Mouse (Mus musculus): ENCODE measurements at regions not wholly inside any gene's neighbourhood (a gene's known extent, or its start where the extent isn't known, plus 50 kb on each side); places are given as distances from the start of the nearest gene placed in this dataset.

GRCm38 (mm10) chr2:22105150-22105549, 122.2 kb upstream of the Myo3a start:
- no peak overlapping the region for H3K4me2 ChIP-seq (replicated peaks)
- no peaks in the 10 kb centered on the region for H3K9me3 ChIP-seq (ENCODE audit: control insufficient read depth, low read length)
- no peak overlapping the region for H3K27ac ChIP-seq
- WGBS = 32% methylated on average over 5 of the region's 5 CpGs
- H3K36me3 ChIP-seq (replicated peaks; ENCODE audit: control insufficient read depth, insufficient read depth) = no peaks in the 10 kb centered on the region
- H3K27me3 ChIP-seq (ENCODE audit: control insufficient read depth, insufficient read depth, low read length) = no peaks in the 10 kb centered on the region
- DNase-seq (ENCODE audit: low spot score) (peak; percentile 23), ATAC-seq (ENCODE audit: low FRiP score) (no peak)
- H3K4me1 ChIP-seq (replicated peaks; ENCODE audit: control insufficient read depth, insufficient read depth, low read length) = no peaks in the 10 kb centered on the region
- no peak overlapping the region for H3K9ac ChIP-seq
- H3K4me3 ChIP-seq (replicated peaks; ENCODE audit: low read length) = no peak overlapping the region

- Histone ChIP-seq H3K27ac (no peak overlapping the region), H3K4me2 (replicated peaks) (no peak overlapping the region), H3K9ac (no peak overlapping the region)
These were observed 77.6 kb upstream of the Myo3a start for GRCm38 (mm10) chr2:22149721-22150120.

GRCm38 (mm10) chr2:22156576-22156975, 70.7 kb upstream of the Myo3a start:
- DNase-seq (ENCODE audit: low spot score) = no peak
- WGBS = 50% methylated on average over 2 of the region's 2 CpGs

More at GRCm38 (mm10) chr2:22149721-22150120, 77.6 kb upstream of the Myo3a start:
- H3K4me1 ChIP-seq (replicated peaks; ENCODE audit: control insufficient read depth, insufficient read depth, low read length) = no peaks in the 10 kb centered on the region
- ATAC-seq (ENCODE audit: low FRiP score) (no peak), DNase-seq (ENCODE audit: low spot score) (peak; percentile 40)
- no peaks in the 10 kb centered on the region for H3K27me3 ChIP-seq (ENCODE audit: control insufficient read depth, insufficient read depth, low read length)
- WGBS = 11% methylated on average over 2 of the region's 2 CpGs
- no peak overlapping the region for H3K4me3 ChIP-seq (replicated peaks; ENCODE audit: low read length)
- no peaks in the 10 kb centered on the region for H3K9me3 ChIP-seq (ENCODE audit: control insufficient read depth, low read length)
- H3K36me3 ChIP-seq (replicated peaks; ENCODE audit: control insufficient read depth, insufficient read depth) = no peaks in the 10 kb centered on the region

GRCm38 (mm10) chr2:22165443-22165842, 61.9 kb upstream of the Myo3a start:
- no peaks in the 10 kb centered on the region for H3K9me3 ChIP-seq (ENCODE audit: control insufficient read depth, low read length)
- 96% methylated on average over 5 of the region's 5 CpGs for WGBS
- ATAC-seq (ENCODE audit: low FRiP score) (no peak), DNase-seq (ENCODE audit: low spot score) (peak; percentile 16)
- no peak overlapping the region for H3K9ac ChIP-seq
- H3K36me3 ChIP-seq (replicated peaks; ENCODE audit: control insufficient read depth, insufficient read depth) = no peaks in the 10 kb centered on the region
- no peak overlapping the region for H3K27ac ChIP-seq
- no peaks in the 10 kb centered on the region for H3K4me1 ChIP-seq (replicated peaks; ENCODE audit: control insufficient read depth, insufficient read depth, low read length)
- no peak overlapping the region for H3K4me2 ChIP-seq (replicated peaks)
- H3K4me3 ChIP-seq (replicated peaks; ENCODE audit: low read length) = no peak overlapping the region
- H3K27me3 ChIP-seq (ENCODE audit: control insufficient read depth, insufficient read depth, low read length) = no peaks in the 10 kb centered on the region

More at GRCm38 (mm10) chr2:22156576-22156975, 70.7 kb upstream of the Myo3a start:
- H3K4me2 ChIP-seq (replicated peaks) = no peak overlapping the region
- H3K4me1 ChIP-seq (replicated peaks; ENCODE audit: control insufficient read depth, insufficient read depth, low read length) = peaks cover 3% of the 10 kb centered on the region; the same call in 1 of the 2 replicates
- no peaks in the 10 kb centered on the region for H3K9me3 ChIP-seq (ENCODE audit: control insufficient read depth, low read length)
- no peak overlapping the region for H3K4me3 ChIP-seq (replicated peaks; ENCODE audit: low read length)
- H3K9ac ChIP-seq = no peak overlapping the region
- H3K36me3 ChIP-seq (replicated peaks; ENCODE audit: control insufficient read depth, insufficient read depth) = no peaks in the 10 kb centered on the region
- H3K27ac ChIP-seq = 0 out of 2 replicates have a peak overlapping the region, but pooled peaks have one; percentile 26
- ATAC-seq (ENCODE audit: low FRiP score) = 0 out of 2 replicates have a peak, but pooled peaks have one; percentile 59
- no peaks in the 10 kb centered on the region for H3K27me3 ChIP-seq (ENCODE audit: control insufficient read depth, insufficient read depth, low read length)

GRCm38 (mm10) chr2:22165919-22166318, 61.4 kb upstream of the Myo3a start:
- no peak overlapping the region for H3K4me2 ChIP-seq (replicated peaks)
- H3K27ac ChIP-seq = no peak overlapping the region
- no peak for DNase-seq (ENCODE audit: low spot score)
- H3K4me1 ChIP-seq (replicated peaks; ENCODE audit: control insufficient read depth, insufficient read depth, low read length) = no peaks in the 10 kb centered on the region
- H3K27me3 ChIP-seq (ENCODE audit: control insufficient read depth, insufficient read depth, low read length) = no peaks in the 10 kb centered on the region
- H3K36me3 ChIP-seq (replicated peaks; ENCODE audit: control insufficient read depth, insufficient read depth) = no peaks in the 10 kb centered on the region
- no peaks in the 10 kb centered on the region for H3K9me3 ChIP-seq (ENCODE audit: control insufficient read depth, low read length)
- ATAC-seq (ENCODE audit: low FRiP score) = no peak
- no peak overlapping the region for H3K9ac ChIP-seq
- no peak overlapping the region for H3K4me3 ChIP-seq (replicated peaks; ENCODE audit: low read length)
